Mouse (Mus musculus): Measurements from ENCODE around the gene Akt3.

Gene Akt3

DNA sequence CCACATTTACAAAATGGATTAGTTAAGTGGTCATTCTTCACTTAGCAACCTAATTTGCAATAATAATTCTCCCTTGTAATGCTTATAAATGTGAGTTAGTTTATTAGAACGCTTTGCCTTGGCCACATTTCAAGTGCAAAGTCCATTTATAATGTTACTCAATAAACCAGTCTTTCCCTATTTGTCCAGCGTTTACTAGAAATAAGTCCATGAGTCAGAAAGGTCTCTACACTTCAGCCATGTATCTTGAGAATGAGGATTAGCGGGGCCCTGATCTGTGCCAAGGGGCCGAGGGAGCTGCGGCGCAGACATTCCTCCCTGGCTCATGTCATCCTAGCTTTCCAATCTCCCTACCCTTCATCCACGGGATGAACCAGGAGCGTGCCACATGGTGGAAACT is 275.3 kb downstream of the Akt3 start:
- no peak for DNase-seq (ENCODE audit: low spot score in 2 of 2)

DNA sequence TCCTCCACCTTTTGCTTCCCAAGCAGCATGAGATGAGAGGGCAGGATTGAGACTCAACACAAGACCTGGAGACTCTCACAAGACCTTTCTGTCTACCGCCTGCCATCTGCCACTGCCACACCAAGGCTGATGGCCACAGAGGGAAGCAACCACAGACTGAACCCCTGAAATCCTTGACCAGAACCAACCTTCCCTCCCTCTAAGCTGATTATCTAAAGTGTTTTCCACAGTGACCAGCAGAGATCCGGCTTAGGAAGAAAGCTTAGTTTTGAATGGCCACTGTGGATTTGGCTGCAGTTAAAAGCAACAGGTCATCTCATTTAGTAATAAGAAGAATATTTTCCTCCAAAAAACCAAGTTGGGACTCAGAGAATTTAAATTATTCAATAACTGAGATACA is 276.5 kb downstream of the Akt3 start:
- no peak for DNase-seq (ENCODE audit: low spot score in 2 of 2)

DNA sequence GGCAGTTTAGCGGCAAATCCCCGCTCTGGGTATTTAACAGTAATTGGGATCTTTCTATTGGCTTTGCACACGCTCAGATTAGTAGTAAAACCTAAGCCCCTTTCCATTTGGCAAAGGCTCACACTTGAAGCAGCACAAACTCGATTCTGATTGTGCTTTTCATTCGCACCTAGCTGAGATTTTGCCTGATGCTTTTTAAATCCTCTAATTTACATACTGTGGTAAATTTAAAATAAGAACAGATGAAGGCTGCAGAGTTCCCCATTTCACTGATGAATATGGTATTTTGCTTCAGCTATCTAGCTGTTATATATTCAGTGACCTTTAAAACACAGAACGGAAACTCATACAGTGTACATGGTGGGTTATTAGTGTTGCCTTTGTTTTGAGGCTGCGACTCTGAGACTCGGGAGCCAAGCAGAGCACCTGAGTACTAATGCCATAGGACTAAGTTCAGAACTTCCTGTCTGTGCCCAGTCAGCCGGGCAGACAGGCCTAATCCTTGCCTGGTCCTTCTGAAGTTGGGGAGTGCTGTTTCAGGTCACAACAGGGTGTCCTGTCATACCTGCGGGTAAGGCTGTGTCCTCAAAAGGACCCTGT is 277.1 kb downstream of the Akt3 start:
- DNase-seq (ENCODE audit: low spot score in 2 of 2) = no peak

DNA sequence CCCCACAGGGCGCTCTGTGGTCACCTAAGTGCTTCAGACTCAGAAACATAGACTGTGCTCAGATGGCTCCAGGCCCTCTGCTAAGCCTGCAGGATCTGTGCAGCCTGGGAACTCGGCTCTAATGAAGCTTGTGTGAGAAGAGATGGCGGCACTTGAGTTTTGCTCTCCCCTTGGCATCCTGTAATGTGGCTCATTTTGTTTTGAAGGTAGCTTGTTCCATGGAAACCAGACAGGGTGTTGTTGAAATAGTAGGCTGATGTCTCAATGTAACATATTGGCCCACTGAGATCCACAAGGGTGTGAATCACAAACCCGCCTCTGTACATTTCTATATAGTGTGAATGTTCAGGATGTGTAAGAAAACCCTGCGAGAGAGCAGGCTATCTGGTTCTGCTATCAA is 277.9 kb downstream of the Akt3 start:
- DNase-seq (ENCODE audit: low spot score in 2 of 2) = no peak

DNA sequence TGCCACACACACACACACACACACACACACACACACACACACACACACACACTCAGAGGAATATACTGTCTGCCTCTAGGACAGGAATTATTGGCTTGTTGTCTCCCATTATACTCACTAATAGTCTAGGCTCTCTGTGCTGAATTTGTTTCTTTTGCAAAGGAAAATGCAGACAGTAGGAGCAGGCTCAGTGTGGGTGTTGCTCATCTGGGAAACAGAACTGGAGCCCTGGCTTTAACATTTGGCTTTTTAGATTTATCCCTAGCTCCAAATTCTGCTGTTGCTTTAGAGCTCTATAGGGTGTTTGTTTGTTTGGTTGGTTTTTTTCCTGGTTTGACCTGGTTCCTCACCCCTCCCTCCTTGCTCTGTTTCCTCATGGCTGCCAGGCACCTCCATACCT is 278.8 kb downstream of the Akt3 start:
- no peak for DNase-seq (ENCODE audit: low spot score in 2 of 2)

DNA sequence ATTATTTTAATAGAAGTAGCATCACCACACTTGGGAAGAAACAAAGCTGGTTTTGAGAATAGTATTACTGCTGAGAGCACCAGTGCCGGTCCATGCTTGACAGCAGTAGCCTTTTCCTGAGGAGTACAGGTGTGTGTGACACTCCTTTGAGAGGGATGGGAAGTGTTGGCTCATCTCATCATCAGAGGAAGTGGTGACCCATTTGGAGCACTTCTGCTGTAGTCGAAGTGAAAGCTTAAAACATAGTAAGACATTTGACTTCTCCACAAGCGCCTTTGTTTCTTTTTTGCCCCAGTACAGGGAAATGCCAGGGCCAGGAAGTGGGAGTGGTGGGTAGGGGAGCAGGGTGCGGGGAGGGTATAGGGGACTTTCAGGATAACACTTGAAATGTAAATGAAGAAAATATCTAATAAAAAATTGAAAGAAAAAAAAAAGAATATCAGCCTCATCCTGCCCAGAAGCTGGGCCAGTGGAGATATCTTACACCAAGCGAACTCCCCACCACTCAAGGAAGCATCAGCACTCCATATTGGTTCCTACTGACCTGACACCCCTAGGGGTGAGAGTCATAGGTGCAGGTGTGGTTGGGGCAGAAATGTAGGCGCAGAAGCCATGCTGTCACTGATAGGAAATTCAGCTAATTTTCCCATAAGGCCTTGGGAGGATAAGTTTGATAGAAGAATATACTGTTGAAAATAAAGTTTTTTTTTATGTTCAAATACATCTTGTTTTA is 284.5 kb downstream of the Akt3 start:
- DNase-seq (ENCODE audit: low spot score in 2 of 2) = no peak

DNA sequence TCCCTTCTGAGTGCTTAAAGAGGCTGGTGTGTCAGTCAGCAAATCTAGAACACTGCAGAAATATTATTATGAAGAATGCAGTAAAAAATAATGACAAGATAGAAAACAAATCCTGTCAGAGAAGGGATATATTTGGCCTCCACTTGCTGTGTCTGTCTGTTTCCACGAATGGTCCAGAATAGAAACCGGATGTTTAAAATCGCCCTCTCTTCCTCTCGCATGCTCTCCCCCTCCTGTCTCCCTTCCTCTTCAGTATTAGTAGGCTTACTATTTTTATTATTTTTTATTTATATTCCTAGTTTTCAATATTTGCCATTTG is 286.6 kb downstream of the Akt3 start:
- no peak for DNase-seq (ENCODE audit: low spot score in 2 of 2)

DNA sequence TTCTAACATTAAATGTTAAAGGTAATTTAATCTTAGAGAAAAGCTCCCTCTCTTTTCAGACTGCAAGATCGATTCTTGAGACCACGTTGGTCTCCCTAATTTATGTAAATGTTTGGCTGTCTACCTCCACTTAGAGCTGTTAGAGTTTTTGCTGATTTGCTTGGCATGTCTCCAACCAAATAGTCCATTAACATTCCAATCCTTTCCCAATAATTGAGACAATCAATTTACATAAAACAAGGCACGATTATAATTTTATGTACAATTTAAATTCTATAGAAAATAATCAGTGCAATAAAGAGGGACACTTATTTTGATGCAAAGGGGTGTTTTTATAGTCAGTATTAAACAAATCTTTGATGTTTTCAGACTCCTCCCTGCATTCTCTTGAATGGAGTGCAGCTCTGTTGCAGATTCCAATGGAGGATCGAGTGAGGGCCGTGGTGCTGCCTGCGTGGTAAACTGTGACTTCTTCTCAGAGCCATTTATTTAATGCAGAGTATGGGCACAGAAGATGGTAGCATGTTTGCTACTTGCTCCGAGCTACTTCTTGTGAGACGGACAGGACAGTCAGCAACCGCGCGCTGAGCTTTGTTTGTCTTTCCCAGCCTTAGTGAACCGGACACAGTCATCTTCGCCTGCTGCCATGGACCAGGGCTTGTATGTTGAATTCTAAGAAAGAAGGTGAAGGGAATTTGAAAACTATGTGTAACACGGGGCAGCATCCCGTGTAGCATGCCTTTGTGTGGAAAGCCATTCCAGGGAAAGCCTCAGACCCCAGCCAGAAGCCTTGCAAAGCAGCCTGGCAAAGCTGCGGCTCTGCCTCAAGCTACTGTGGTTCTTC is 287.1 kb downstream of the Akt3 start:
- DNase-seq (ENCODE audit: low spot score in 2 of 2) = no peak

Measured in frontal cortex, postnatal 25 days (tissue).